In genomic region chr1:43273236-43273868, GRCm38 (mm10) we compare ENCODE assay signal across 22 mouse cellular contexts.
DNase-seq lines count a peak whose midpoint lies in the region; ATAC-seq and TF ChIP-seq lines count a peak whose summit lies in the region.
"Had no signal": no experiment of that assay in that cellular context is flagged by ENCODE, and none has a peak within 500 bp of the region (broad histone marks: within the 10 kb centered on the region; RNA-seq: fewer than 3 reads in every experiment).

No protein-coding gene starts in this region.

- no peak for TF ChIP-seq CTCF in liver, adult 2 months (IDR thresholded peaks at IDR 0.05; ENCODE audit: low read depth, low read length)
- no peak for TF ChIP-seq CTCF in CH12.LX (conservative IDR thresholded peaks at IDR 0.05 in 1 of 2, IDR thresholded peaks at IDR 0.05 in 1 of 2; ENCODE audit: low read depth in 2 of 2, low read length in 2 of 2)

- no peak for TF ChIP-seq EP300 in CH12.LX (IDR thresholded peaks at IDR 0.05; ENCODE audit: low read length)

- dilution Hi-C loops in CH12.LX (cut with MboI; ENCODE audit: extremely low pct_ligation_motif_present, extremely low pct_unique_long_range_greater_than_20kb, low sequenced_read_pairs) = no loop called here

- H3K27me3 ChIP-seq in liver, adult 2 months (ENCODE audit: control insufficient read depth, insufficient read depth, low read length) = no peaks in the 10 kb centered on the region
- no peaks in the 10 kb centered on the region for H3K27me3 ChIP-seq in CH12.LX (replicated peaks)
- H3K27me3 ChIP-seq: Patski had no signal

- no peak overlapping the region for H3K4me2 ChIP-seq in CH12.LX (ENCODE audit: insufficient read depth, low read depth, poor library complexity, severe bottlenecking)

- no peak for ATAC-seq in megakaryocyte, adult 5-6 weeks (ENCODE audit: poor library complexity, severe bottlenecking)
- ATAC-seq: activated CD4-positive, CD25-positive, alpha-beta regulatory T cell, adult 4 months; CD4-positive, CD25-positive, alpha-beta regulatory T cell, adult 4 months; Patski had no signal

- no peaks in the 10 kb centered on the region; the same call in 1 of the 2 replicates for H3K4me1 ChIP-seq in liver, adult 2 months (ENCODE audit: control insufficient read depth, insufficient read depth, low read length)
- H3K4me1 ChIP-seq in CH12.LX (ENCODE audit: control insufficient read depth in 1 of 2, insufficient read depth in 2 of 2) = no peaks in the 10 kb centered on the region

- no peaks in the 10 kb centered on the region for H3K36me3 ChIP-seq in liver, adult 2 months (ENCODE audit: control insufficient read depth, insufficient read depth, low read length)
- H3K36me3 ChIP-seq in CH12.LX (replicated peaks in 1 of 2; ENCODE audit: control insufficient read depth in 1 of 2, insufficient read depth in 1 of 2, low read length in 1 of 2) = no peaks in the 10 kb centered on the region
- H3K36me3 ChIP-seq: G1E had no signal

- intact Hi-C loops in left cerebral cortex, postnatal 25 days (cut with DNase I) = no loop called here

- peak; percentile 91 for DNase-seq in liver, adult 2 months (ENCODE audit: extremely low read depth, low read depth, low spot score)
- DNase-seq in liver (no peak), CH12.LX (ENCODE audit: extremely low read depth) (no peak)
- DNase-seq in fat pad, adult 2 months (ENCODE audit: extremely low read depth, low read depth, low spot score) = peak; percentile 62
- DNase-seq in gonadal fat pad, adult 2 months (ENCODE audit: low read depth) = peak; percentile 63
- no peak for DNase-seq in left cerebral cortex, postnatal 25 days (ENCODE audit: low spot score in 2 of 2)
- no peak for DNase-seq in kidney, adult 9 months
- DNase-seq: adrenal gland, adult 2 months; adrenal gland, adult 8-10 months; adrenal gland, postnatal 10 days; adrenal gland, postnatal 14 days; adrenal gland, postnatal 25 days; adrenal gland, postnatal 36 days; B cell, adult 2 months; cerebellum, adult 11 months; cerebellum, adult 11-12 months; cerebellum, adult 18-20 months had no signal

- H3K9me3 ChIP-seq in CH12.LX (replicated peaks; ENCODE audit: low read length) = no peaks in the 10 kb centered on the region

- in situ Hi-C loops in CH12.LX (cut with MboI; ENCODE audit: low pct_ligation_motif_present, low pct_unique_long_range_greater_than_20kb, low sequenced_read_pairs) = loop anchor here (25.0 kb wide), 1 partner anchor 361 kb away; no protein-coding TSS in a partner anchor

- TF ChIP-seq RAD21 in CH12.LX (IDR thresholded peaks at IDR 0.05; ENCODE audit: low read depth, low read length) = no peak

- H3K9ac ChIP-seq in liver, adult 2 months (ENCODE audit: low read depth, low read length) = no peak overlapping the region
- H3K9ac ChIP-seq in CH12.LX (ENCODE audit: insufficient read depth, low read depth) = no peak overlapping the region

- H3K79me2 ChIP-seq in liver, adult 2 months (ENCODE audit: control insufficient read depth, insufficient read depth, low read length) = no peaks in the 10 kb centered on the region
- H3K79me2 ChIP-seq in CH12.LX (replicated peaks; ENCODE audit: control insufficient read depth, extremely low read depth, insufficient read depth, poor library complexity, severe bottlenecking) = no peaks in the 10 kb centered on the region

- no peak for TF ChIP-seq POLR2A in liver, adult 2 months (IDR thresholded peaks at IDR 0.05; ENCODE audit: extremely low read depth, insufficient read depth, low read length)
- TF ChIP-seq POLR2A in CH12.LX (IDR thresholded peaks at IDR 0.05; ENCODE audit: low read depth, low read length) = no peak

- WGBS in liver, adult 2 months = 53% methylated on average over 2 of the region's 2 CpGs

- no peak overlapping the region for H3K4me3 ChIP-seq in liver, adult 2 months (ENCODE audit: insufficient read depth, low read depth, low read length)
- no peak overlapping the region for H3K4me3 ChIP-seq in CH12.LX (replicated peaks in 1 of 3; ENCODE audit: low read depth in 2 of 3, low read length in 2 of 3, poor library complexity in 1 of 3)

- H3K27ac ChIP-seq in liver, adult 2 months (replicated peaks; ENCODE audit: insufficient read depth, low read depth, low read length) = no peak overlapping the region
- H3K27ac ChIP-seq in CH12.LX (ENCODE audit: insufficient read depth, low read depth) = no peak overlapping the region

TF ChIP-seq in CH12.LX, 34 proteins besides CTCF, POLR2A, EP300 and RAD21:
- TF ChIP-seq TBP (conservative IDR thresholded peaks at IDR 0.05; ENCODE audit: low read depth, low read length) (no peak), MAFK (IDR thresholded peaks at IDR 0.05; ENCODE audit: insufficient replicate concordance, low read length) (peak; percentile 91)

Comparison
In these comparisons a context has a peak if more than half of its experiments do, and no peak if none do; other contexts are left out.
1. DNase-seq: peak in liver, adult 2 months (single experiment), fat pad, adult 2 months (single experiment) and gonadal fat pad, adult 2 months (single experiment); none in liver (single experiment), CH12.LX (single experiment), left cerebral cortex, postnatal 25 days (0 of 2) and kidney, adult 9 months (single experiment).